Mouse (Mus musculus) heart, embryonic 11.5 days (tissue): Measurements from ENCODE around the gene Lcn2. TPM values are rescaled to one million over a fixed set of nuclear protein-coding genes. Genes with fewer than 3 reads are reported as not detected.

ENCODE experiments used
- ATAC-seq: fragments of 200-750 bp; cut with Nextera tagmentation; replicated peaks from 2 replicates; pipeline ENCODE4 v1.8.0; 2017; ENCODE audit warnings: moderate library complexity; ENCODE audit not compliant: insufficient number of reproducible peaks, low FRiP score, low TSS enrichment
- H3K27ac ChIP-seq: fragments of 300-500 bp; sonication (generic); 2 replicates; pipeline ENCODE4 v1.5.1; 2014; ENCODE audit warnings: mild to moderate bottlenecking, low read depth, low read length
- H3K27me3 ChIP-seq: fragments of 300-500 bp; sonication (generic); 2 replicates; pipeline ENCODE4 v1.6.1; 2014; ENCODE audit warnings: mild to moderate bottlenecking, low read length, mixed read lengths; ENCODE audit not compliant: control insufficient read depth, insufficient read depth
- H3K36me3 ChIP-seq: fragments of 300-500 bp; sonication (generic); 2 replicates; pipeline ENCODE4 v1.6.1; 2014; ENCODE audit warnings: mild to moderate bottlenecking, low read length, moderate library complexity, mixed read lengths; ENCODE audit not compliant: control insufficient read depth, insufficient read depth
- H3K4me1 ChIP-seq: fragments of 300-500 bp; sonication (generic); 2 replicates; pipeline ENCODE4 v1.6.1; 2014; ENCODE audit warnings: low read length; ENCODE audit not compliant: control insufficient read depth, insufficient read depth
- H3K4me2 ChIP-seq: fragments of 300-500 bp; sonication (generic); 2 replicates; pipeline ENCODE4 v1.6.1; 2014; ENCODE audit warnings: mild to moderate bottlenecking, moderate library complexity
- H3K4me3 ChIP-seq: fragments of 300-500 bp; sonication (generic); 2 replicates; pipeline ENCODE4 v1.5.1; 2014; ENCODE audit warnings: low read depth, low read length
- H3K9ac ChIP-seq: fragments of 300-500 bp; sonication (generic); 2 replicates; pipeline ENCODE4 v1.6.1; 2014; ENCODE audit warnings: mild to moderate bottlenecking, low read depth, low read length, moderate library complexity
- H3K9me3 ChIP-seq: fragments of 300-500 bp; sonication (generic); replicated peaks from 2 replicates; pipeline ENCODE4 v1.6.1; 2016; ENCODE audit warnings: low read length; ENCODE audit not compliant: control insufficient read depth
- WGBS: fragments of 180-500 bp; shearing (Covaris S2); extraction: QIAGEN DNeasy Blood & Tissue Kit; methylation state at CpG from one replicate; pipeline ENCODE4 v1.1.7; 2014; ENCODE audit not compliant: insufficient replicate concordance; 5-methylcytosine and 5-hydroxymethylcytosine counted together
- polyA plus RNA-seq: library from polyadenylated mRNA; unstranded; fragments of >200 nt; fragmentation: Nextera tagmentation; extraction: Ambion mirVana; gene quantifications from 2 replicates; pipeline ENCODE4 v1.2.1, GENCODE M21; 2014

Gene Lcn2
- polyA plus RNA-seq, 1 experiment from 2014 or later, result 1.1 TPM

DNA sequence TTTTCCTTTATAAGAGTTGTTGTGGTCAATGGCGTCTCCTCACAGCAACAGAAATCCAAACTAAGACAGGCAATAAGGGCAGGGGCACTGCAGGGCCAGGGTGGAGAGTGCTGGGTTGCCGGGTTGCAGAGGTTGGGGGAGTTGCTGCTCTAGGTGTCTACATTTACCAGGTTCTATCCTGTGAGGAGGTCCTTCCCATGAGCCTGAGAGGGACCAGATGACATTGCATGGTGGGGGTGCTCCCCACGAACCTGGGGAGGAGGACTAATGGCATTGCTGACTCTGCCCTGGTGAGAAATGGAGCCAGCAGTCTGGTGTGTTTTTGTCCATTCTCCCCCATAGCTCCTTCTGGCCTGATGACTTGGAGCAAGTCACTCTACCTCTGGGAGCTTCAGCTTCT lies 30.3 kb downstream of the Lcn2 start:
- H3K4me3 ChIP-seq, result no peak overlapping the region

DNA sequence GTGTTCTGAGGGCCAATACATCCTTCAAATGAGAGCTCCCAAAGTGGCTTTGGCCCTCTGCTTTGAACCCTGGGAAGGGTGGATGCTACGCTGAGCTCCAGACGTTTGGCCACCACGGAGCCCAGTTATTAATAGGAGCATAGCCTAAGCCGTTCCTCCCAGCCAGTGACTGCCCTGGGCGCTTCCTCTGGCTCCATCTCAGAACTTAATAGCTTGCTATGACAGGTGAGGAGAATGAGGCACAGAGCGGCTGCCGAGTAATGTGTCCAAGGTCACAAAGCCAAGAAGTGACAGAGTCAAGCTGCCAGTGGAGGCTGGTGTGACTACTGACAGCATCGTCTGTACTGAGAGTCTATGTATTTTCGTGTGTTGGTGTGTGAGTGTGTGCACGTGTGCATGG lies 31.8 kb downstream of the Lcn2 start:
- Histone ChIP-seq H3K4me2 (no peak overlapping the region), H3K9ac (no peak overlapping the region), H3K9me3 (no peaks in the 10 kb centered on the region), H3K36me3 (no peaks in the 10 kb centered on the region), H3K4me3 (no peak overlapping the region), H3K27me3 (peaks cover 14% of the 10 kb centered on the region; the same call in 1 of the 2 replicates), H3K27ac (no peak overlapping the region), H3K4me1 (peaks cover 24% of the 10 kb centered on the region)
- no peak for ATAC-seq
- 65% methylated on average over 10 of the region's 10 CpGs for WGBS

More for the DNA sequence above, 30.3 kb downstream of the Lcn2 start:
- no peak for ATAC-seq
- Histone ChIP-seq H3K27ac (no peak overlapping the region), H3K9me3 (no peaks in the 10 kb centered on the region), H3K4me1 (peaks cover 16% of the 10 kb centered on the region), H3K9ac (no peak overlapping the region), H3K4me2 (no peak overlapping the region), H3K27me3 (peaks cover under 1% of the 10 kb centered on the region; the same call in 1 of the 2 replicates), H3K36me3 (no peaks in the 10 kb centered on the region)
- 71% methylated on average over 3 of the region's 3 CpGs for WGBS

DNA sequence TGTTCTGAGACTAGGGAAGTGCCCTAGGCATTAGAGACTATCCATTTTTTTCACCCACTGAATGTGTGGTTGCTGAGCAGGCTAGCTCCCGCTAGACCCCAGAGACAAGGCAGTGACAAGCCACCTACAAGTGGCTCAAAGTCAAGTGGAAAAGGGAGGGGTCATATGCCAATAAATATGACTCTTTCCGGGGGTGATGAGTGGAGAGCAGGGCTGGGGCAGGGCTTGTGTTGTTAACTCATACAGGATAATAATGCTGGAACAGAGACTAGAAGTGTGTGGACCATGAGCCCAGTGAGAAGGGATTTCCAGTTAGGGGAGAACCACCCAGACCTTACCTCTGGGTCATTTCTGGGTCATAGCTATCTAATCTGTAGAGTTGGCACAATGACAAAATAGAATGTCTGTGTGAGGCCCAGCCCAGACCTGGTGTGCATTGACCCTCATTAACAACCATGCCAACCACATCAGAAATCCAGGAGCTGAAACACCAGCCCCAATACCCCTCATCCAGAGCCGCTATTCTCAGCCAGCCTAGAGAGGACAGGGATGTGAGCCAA lies 33.6 kb downstream of the Lcn2 start:
- WGBS, result 77% methylated on average over 3 of the region's 3 CpGs
- no peak for ATAC-seq
- Histone ChIP-seq H3K36me3 (no peaks in the 10 kb centered on the region), H3K4me3 (no peak overlapping the region), H3K9ac (no peak overlapping the region), H3K9me3 (no peaks in the 10 kb centered on the region), H3K4me1 (peaks cover 24% of the 10 kb centered on the region), H3K27ac (no peak overlapping the region), H3K4me2 (no peak overlapping the region), H3K27me3 (peaks cover 21% of the 10 kb centered on the region)

DNA sequence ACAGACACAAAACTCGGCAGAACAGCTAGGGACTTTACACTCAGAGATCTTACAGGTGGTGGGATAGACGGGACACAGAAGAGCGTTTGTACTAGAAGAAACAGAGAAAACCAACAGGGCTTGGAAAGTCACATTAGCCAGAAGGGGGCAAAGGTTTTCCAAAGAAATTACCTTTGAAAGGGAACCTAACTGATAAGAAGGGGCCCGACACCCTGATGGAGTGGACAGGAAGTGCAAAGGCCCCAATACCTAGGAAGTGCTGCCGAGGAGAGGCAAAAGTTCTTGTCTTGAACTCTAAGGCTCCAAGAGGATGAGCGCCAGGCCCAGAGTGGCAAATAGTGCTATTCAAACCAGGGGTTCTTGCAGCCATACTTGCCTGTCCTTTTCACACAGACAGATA lies 34.2 kb downstream of the Lcn2 start:
- Histone ChIP-seq H3K4me2 (peak overlapping the region; percentile 99; the same call in 1 of the 2 replicates), H3K9me3 (no peaks in the 10 kb centered on the region), H3K27me3 (peaks cover 21% of the 10 kb centered on the region), H3K36me3 (no peaks in the 10 kb centered on the region), H3K27ac (no peak overlapping the region), H3K4me1 (peaks cover 24% of the 10 kb centered on the region), H3K4me3 (no peak overlapping the region), H3K9ac (no peak overlapping the region)
- 48% methylated on average over 6 of the region's 6 CpGs for WGBS
- no peak for ATAC-seq

DNA sequence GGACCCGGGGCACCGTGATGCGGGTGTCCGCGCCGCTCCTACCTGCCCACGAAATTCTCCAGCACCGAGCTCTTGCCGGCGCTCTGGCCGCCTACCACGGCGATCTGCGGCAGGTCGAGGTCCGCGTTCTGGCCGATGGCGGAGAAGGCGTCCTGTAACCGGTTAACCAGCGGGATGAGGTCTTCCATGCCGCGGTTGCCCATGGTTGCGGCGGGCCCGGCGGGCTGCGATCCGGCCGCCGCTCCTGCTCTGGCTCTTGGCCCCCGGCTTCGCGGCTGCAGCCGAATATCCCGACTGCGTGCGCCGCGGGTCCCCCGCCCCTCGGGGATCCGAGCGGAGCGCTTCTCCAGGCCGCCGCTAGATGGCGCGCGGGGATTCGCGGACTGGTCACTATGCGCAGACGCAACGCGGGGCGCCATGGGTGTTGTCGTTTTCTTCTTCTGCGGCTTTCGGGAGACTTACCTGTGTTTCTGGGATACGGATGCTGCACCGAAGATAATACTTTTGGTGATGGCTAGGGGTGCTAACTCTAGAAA lies 35.0 kb downstream of the Lcn2 start, which contains the start of gene Dnm1:
Gene Dnm1 (minus strand): TSS at position 332 of the 536 bp plus-strand sequence.
- peak within 1 kb of the TSS; percentile 60 for H3K4me3 ChIP-seq
- ATAC-seq, result 0 out of 2 replicates have a peak, but pooled peaks have one; percentile 51
- H3K9ac ChIP-seq, result peak within 1 kb of the TSS; percentile 62
- peaks cover 24% of the 10 kb centered on the region for H3K4me1 ChIP-seq
- peak within 1 kb of the TSS; percentile 99 for H3K4me2 ChIP-seq
- peaks cover 21% of the 10 kb centered on the region for H3K27me3 ChIP-seq
- WGBS, result under 1% methylated on average over 62 of the region's 63 CpGs
- H3K9me3 ChIP-seq, result no peaks in the 10 kb centered on the region
- H3K27ac ChIP-seq, result no peak within 1 kb of the TSS
- no peaks in the 10 kb centered on the region for H3K36me3 ChIP-seq

- 2% methylated on average over 42 of the region's 52 CpGs for WGBS
- ATAC-seq, result 0 out of 2 replicates have a peak, but pooled peaks have one; percentile 3
- Histone ChIP-seq H3K9ac (peak within 1 kb of the TSS; percentile 62), H3K4me2 (peak within 1 kb of the TSS; percentile 99), H3K9me3 (no peaks in the 10 kb centered on the region), H3K36me3 (no peaks in the 10 kb centered on the region), H3K4me3 (peak within 1 kb of the TSS; percentile 60), H3K27me3 (peaks cover 21% of the 10 kb centered on the region), H3K4me1 (peaks cover 24% of the 10 kb centered on the region), H3K27ac (no peak within 1 kb of the TSS)
Observed at GRCm38 (mm10) chr2:32352151-32353006, 35.7 kb downstream of the Lcn2 start, which contains the start of gene Ciz1. TSS of gene Ciz1 (plus strand) at chr2:32352327.

DNA sequence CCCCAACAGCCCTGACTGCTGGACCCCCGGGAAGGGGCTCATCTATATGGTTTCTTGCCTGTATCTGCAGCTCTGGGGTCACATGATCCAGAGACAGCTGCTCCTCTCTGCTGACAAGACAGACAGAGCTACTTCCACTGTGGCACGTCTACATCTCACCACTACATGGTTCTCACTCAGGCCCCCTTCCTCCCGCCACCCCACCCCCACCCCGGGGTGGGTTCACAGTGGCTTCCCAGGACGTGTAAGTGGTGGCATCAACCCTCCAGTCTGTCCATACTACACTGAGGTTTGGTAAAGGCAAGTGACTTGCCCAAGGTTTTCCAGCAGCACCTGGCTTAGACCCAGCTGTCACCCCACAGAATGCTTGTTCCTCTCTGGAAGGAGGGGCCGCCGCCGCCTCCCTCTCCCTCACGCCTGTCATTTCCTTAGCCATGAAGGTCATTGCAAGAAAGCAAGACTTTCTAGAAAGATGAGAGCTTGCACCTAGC lies 36.5 kb downstream of the Lcn2 start:
- Histone ChIP-seq H3K4me2 (peak overlapping the region; percentile 99), H3K9ac (no peak overlapping the region), H3K36me3 (no peaks in the 10 kb centered on the region), H3K27ac (no peak overlapping the region), H3K4me1 (peaks cover 24% of the 10 kb centered on the region), H3K9me3 (no peaks in the 10 kb centered on the region), H3K4me3 (no peak overlapping the region), H3K27me3 (peaks cover 21% of the 10 kb centered on the region)
- no peak for ATAC-seq
- WGBS, result 51% methylated on average over 9 of the region's 9 CpGs

DNA sequence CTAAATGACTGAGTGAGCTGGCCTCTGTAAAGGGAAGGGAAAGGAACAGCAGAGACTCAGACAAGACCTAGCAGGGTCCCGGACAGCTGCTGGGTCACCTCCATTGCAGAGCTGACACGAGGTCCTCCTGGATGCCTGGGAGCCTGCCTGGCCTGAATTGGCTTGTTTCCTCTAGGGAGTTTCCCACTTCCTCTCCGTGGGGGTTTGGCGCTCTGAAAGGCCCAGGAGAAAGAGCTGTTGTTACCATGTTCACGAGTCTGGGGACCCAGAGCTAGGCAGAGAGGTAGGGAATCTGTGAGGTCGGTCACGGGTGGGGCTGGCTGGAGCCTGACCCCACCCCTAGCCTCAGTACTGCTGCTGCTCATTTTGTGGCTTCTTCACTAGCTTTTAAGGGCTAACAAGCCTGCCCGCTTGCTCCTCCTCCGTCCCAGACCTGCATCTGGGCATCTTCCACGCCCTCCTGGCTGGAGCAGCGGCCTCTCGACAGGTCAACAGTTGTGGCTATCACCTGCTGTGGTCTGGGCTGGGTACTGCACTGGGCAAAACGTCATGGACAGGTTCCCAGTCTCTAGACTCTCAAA lies 37.5 kb downstream of the Lcn2 start:
- Histone ChIP-seq H3K4me1 (peaks cover 24% of the 10 kb centered on the region), H3K27me3 (peaks cover 21% of the 10 kb centered on the region), H3K36me3 (no peaks in the 10 kb centered on the region), H3K9ac (no peak overlapping the region), H3K9me3 (no peaks in the 10 kb centered on the region), H3K4me2 (no peak overlapping the region), H3K4me3 (no peak overlapping the region), H3K27ac (no peak overlapping the region)
- WGBS, result 50% methylated on average over 13 of the region's 13 CpGs
- no peak for ATAC-seq
